Mouse (Mus musculus) cerebellum, adult 11 months (tissue): ENCODE data around the gene Fbxo39.
A peak's percentile ranks its signal among the peaks of the same experiment; 100 is the strongest.

Source experiments
- DNase-seq: peaks from one replicate; pipeline ENCODE4 v3.0.0; 2022

Fbxo39 gene

GRCm38 (mm10) chr11:72314151-72314895 lies at the start of gene Fbxo39:
Gene Fbxo39, plus strand, starts transcription at chr11:72314444.
- DNase-seq = no peak

- peak; percentile 6 for DNase-seq
Measured at GRCm38 (mm10) chr11:72265483-72265882, 48.8 kb upstream of the Fbxo39 start.

GRCm38 (mm10) chr11:72266207-72266959 lies 47.9 kb upstream of the Fbxo39 start:
- peak; percentile 12 for DNase-seq

GRCm38 (mm10) chr11:72266960-72267560 lies 47.2 kb upstream of the Fbxo39 start, which contains the start of gene Slc13a5:
Gene Slc13a5, minus strand, starts transcription at chr11:72267222.
- DNase-seq = no peak

GRCm38 (mm10) chr11:72271761-72272160 lies 42.5 kb upstream of the Fbxo39 start:
- no peak for DNase-seq

- DNase-seq = no peak
Measured at GRCm38 (mm10) chr11:72273341-72273740, 40.9 kb upstream of the Fbxo39 start.

GRCm38 (mm10) chr11:72281143-72281851 lies 32.9 kb upstream of the Fbxo39 start:
- no peak for DNase-seq

GRCm38 (mm10) chr11:72281852-72282400 lies 32.3 kb upstream of the Fbxo39 start:
- DNase-seq = no peak

- DNase-seq = no peak
Measured at GRCm38 (mm10) chr11:72283486-72284224, 30.6 kb upstream of the Fbxo39 start.

GRCm38 (mm10) chr11:72284532-72285182 lies 29.6 kb upstream of the Fbxo39 start:
- DNase-seq = no peak

GRCm38 (mm10) chr11:72285971-72286480 lies 28.2 kb upstream of the Fbxo39 start:
- DNase-seq = no peak

- DNase-seq = no peak
Measured at GRCm38 (mm10) chr11:72286651-72287050, 27.6 kb upstream of the Fbxo39 start.

- DNase-seq = no peak
Measured at GRCm38 (mm10) chr11:72287126-72287525, 27.1 kb upstream of the Fbxo39 start.

- DNase-seq = no peak
Measured at GRCm38 (mm10) chr11:72287543-72287942, 26.7 kb upstream of the Fbxo39 start.

- DNase-seq = no peak
Measured at GRCm38 (mm10) chr11:72293116-72293515, 21.1 kb upstream of the Fbxo39 start.

GRCm38 (mm10) chr11:72301334-72301733 lies 12.9 kb upstream of the Fbxo39 start, which contains the start of gene Xaf1:
Gene Xaf1, plus strand, starts transcription at chr11:72301629.
- DNase-seq = no peak

- peak; percentile 62 for DNase-seq
Measured at GRCm38 (mm10) chr11:72302230-72302629, 12.0 kb upstream of the Fbxo39 start.

- DNase-seq = no peak
Measured at GRCm38 (mm10) chr11:72307461-72307860, 6.8 kb upstream of the Fbxo39 start.

GRCm38 (mm10) chr11:72308982-72309381 lies 5.3 kb upstream of the Fbxo39 start:
- DNase-seq = no peak

- no peak for DNase-seq
Measured at GRCm38 (mm10) chr11:72310491-72310890, 3.8 kb upstream of the Fbxo39 start.

GRCm38 (mm10) chr11:72311355-72312001 lies 2.8 kb upstream of the Fbxo39 start:
- no peak for DNase-seq
